ENCODE assay signal across 8 mouse cellular contexts in the genomic region with DNA sequence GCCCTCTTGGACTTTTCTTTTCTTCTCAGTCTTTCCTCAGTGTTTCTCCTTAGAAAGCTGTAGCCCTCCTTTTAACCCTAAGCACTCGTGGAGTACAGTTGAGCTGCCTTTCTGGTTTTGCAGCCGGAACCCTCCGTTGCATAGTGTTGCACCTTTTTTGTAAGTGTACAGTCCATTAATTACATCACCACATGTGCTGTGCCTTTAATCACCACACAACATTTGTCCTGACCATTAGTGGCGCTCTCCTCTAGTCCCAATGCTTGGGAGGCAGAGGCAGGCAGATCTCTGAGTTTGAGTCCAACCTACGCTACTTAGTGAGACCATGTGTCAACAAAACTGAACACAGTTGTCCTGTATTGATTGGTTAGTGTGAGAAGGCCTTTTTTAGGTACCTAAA. TPM values are rescaled to one million over a fixed set of nuclear protein-coding genes. Genes with fewer than 3 reads are reported as not detected.
A peak's percentile ranks its signal among the peaks of the same experiment; 100 is the strongest.
DNase-seq lines count a peak whose midpoint lies in the region; ATAC-seq and TF ChIP-seq lines count a peak whose summit lies in the region.

No protein-coding gene starts in this region.

- intact Hi-C loops in gastrocnemius, postnatal 14 days (cut with DNase I; ENCODE audit: low total_unique reads) = loop anchor here (10.0 kb wide), 1 partner anchor 123 kb away; no protein-coding TSS in a partner anchor

- H3K4me1 ChIP-seq in kidney, postnatal 0 days (replicated peaks; ENCODE audit: insufficient read depth, low read length) = 0 out of 2 replicates have a peak, but pooled peaks cover 3% of the 10 kb centered on the region
- no peaks in the 10 kb centered on the region for H3K4me1 ChIP-seq in embryonic facial prominence, embryonic 11.5 days (ENCODE audit: control insufficient read depth, insufficient read depth, low read length)
- peaks cover 7% of the 10 kb centered on the region; the same call in 1 of the 2 replicates for H3K4me1 ChIP-seq in hindbrain, postnatal 0 days (ENCODE audit: insufficient read depth, low read length)

- H3ac ChIP-seq in myocyte (ENCODE audit: control insufficient read depth, insufficient read length) = peak overlapping the region; percentile 69

- no peaks in the 10 kb centered on the region for H3K27me3 ChIP-seq in kidney, postnatal 0 days (ENCODE audit: insufficient read depth, low read length)
- no peaks in the 10 kb centered on the region for H3K27me3 ChIP-seq in embryonic facial prominence, embryonic 11.5 days (ENCODE audit: control insufficient read depth, insufficient read depth, low read length)
- H3K27me3 ChIP-seq in hindbrain, postnatal 0 days (ENCODE audit: insufficient read depth, low read length) = no peaks in the 10 kb centered on the region
- H3K27me3 ChIP-seq in myocyte (ENCODE audit: control insufficient read depth, insufficient read depth, insufficient read length) = no peaks in the 10 kb centered on the region

- no peak for TF ChIP-seq CTCF in kidney, postnatal 0 days (IDR thresholded peaks at IDR 0.05; ENCODE audit: low read depth)
- no peak for TF ChIP-seq CTCF in hindbrain, postnatal 0 days (IDR thresholded peaks at IDR 0.05; ENCODE audit: low read depth)

- H3K9me3 ChIP-seq in kidney, postnatal 0 days (replicated peaks; ENCODE audit: low read length) = no peaks in the 10 kb centered on the region
- no peaks in the 10 kb centered on the region for H3K9me3 ChIP-seq in embryonic facial prominence, embryonic 11.5 days (replicated peaks; ENCODE audit: control insufficient read depth, low read length)
- no peaks in the 10 kb centered on the region for H3K9me3 ChIP-seq in hindbrain, postnatal 0 days (ENCODE audit: low read length)

- H3K4me2 ChIP-seq in kidney, postnatal 0 days (ENCODE audit: low read length) = peak overlapping the region; percentile 83
- H3K4me2 ChIP-seq in embryonic facial prominence, embryonic 11.5 days (ENCODE audit: low read depth, low read length) = peak overlapping the region; percentile 78
- H3K4me2 ChIP-seq in hindbrain, postnatal 0 days (ENCODE audit: low read depth, low read length) = peak overlapping the region; percentile 87
- H3K4me2 ChIP-seq in myocyte (ENCODE audit: low read depth) = peak overlapping the region; percentile 90

- H3K4me3 ChIP-seq in kidney, postnatal 0 days (replicated peaks; ENCODE audit: low read depth, low read length) = peak overlapping the region; percentile 99
- peak overlapping the region; percentile 97 for H3K4me3 ChIP-seq in embryonic facial prominence, embryonic 11.5 days (ENCODE audit: low read depth, low read length)
- H3K4me3 ChIP-seq in hindbrain, postnatal 0 days (ENCODE audit: low read length) = peak overlapping the region; percentile 99
- H3K4me3 ChIP-seq in myocyte = peak overlapping the region; percentile 89

- H3K27ac ChIP-seq in kidney, postnatal 0 days = peak overlapping the region; percentile 90
- H3K27ac ChIP-seq in embryonic facial prominence, embryonic 11.5 days (replicated peaks; ENCODE audit: low read depth, low read length) = no peak overlapping the region
- peak overlapping the region; percentile 97; the same call in 1 of the 2 replicates for H3K27ac ChIP-seq in hindbrain, postnatal 0 days

- no peak for DNase-seq in kidney, postnatal 0 days (ENCODE audit: low spot score)
- DNase-seq in kidney, adult 11 months = no peak
- no peak for DNase-seq in embryonic facial prominence, embryonic 11.5 days (ENCODE audit: low spot score)
- no peak for DNase-seq in hindbrain, postnatal 0 days (ENCODE audit: low spot score)
- DNase-seq in right cerebral cortex, postnatal 14 days = no peak
- DNase-seq in left cerebral cortex, adult 18-20 months (ENCODE audit: low spot score in 2 of 2) = no peak
- no peak for DNase-seq in gastrocnemius, postnatal 14 days

- H3K9ac ChIP-seq in kidney, postnatal 0 days (ENCODE audit: low read depth, low read length) = peak overlapping the region; percentile 99
- H3K9ac ChIP-seq in embryonic facial prominence, embryonic 11.5 days (replicated peaks; ENCODE audit: low read length) = peak overlapping the region; percentile 94
- H3K9ac ChIP-seq in hindbrain, postnatal 0 days (replicated peaks; ENCODE audit: low read length) = peak overlapping the region; percentile 99

- TF ChIP-seq POLR2A in myocyte (IDR thresholded peaks at IDR 0.05; ENCODE audit: insufficient read length, low read depth) = no peak

- WGBS in kidney, postnatal 0 days = 82% methylated on average over 5 of the region's 5 CpGs
- WGBS in embryonic facial prominence, embryonic 11.5 days = 88% methylated on average over 5 of the region's 5 CpGs
- WGBS in hindbrain, postnatal 0 days = 89% methylated on average over 5 of the region's 5 CpGs

- peaks cover 43% of the 10 kb centered on the region for H3K36me3 ChIP-seq in kidney, postnatal 0 days (ENCODE audit: insufficient read depth, low read length)
- peaks cover 15% of the 10 kb centered on the region for H3K36me3 ChIP-seq in embryonic facial prominence, embryonic 11.5 days (replicated peaks; ENCODE audit: control insufficient read depth, insufficient read depth, low read depth, low read length)
- H3K36me3 ChIP-seq in hindbrain, postnatal 0 days (ENCODE audit: insufficient read depth, low read length) = peaks cover 38% of the 10 kb centered on the region
- H3K36me3 ChIP-seq in myocyte (ENCODE audit: control insufficient read depth, insufficient read depth) = peaks cover 40% of the 10 kb centered on the region

- ATAC-seq in kidney, postnatal 0 days (replicated peaks; ENCODE audit: low FRiP score, low read depth) = no peak
- ATAC-seq in embryonic facial prominence, embryonic 11.5 days (replicated peaks; ENCODE audit: insufficient number of reproducible peaks, low FRiP score, low TSS enrichment, low read depth) = no peak
- ATAC-seq in hindbrain, postnatal 0 days = no peak

- peaks cover 21% of the 10 kb centered on the region for H3K79me2 ChIP-seq in myocyte (ENCODE audit: control insufficient read depth, insufficient read depth)

TF ChIP-seq in myocyte, 11 proteins besides CTCF, POLR2A, EP300 and RAD21:
- TF ChIP-seq REST (IDR thresholded peaks at IDR 0.05; ENCODE audit: insufficient read depth, insufficient read length) = no peak
- TF ChIP-seq MAX (IDR thresholded peaks at IDR 0.05; ENCODE audit: low read depth) = no peak
- TF ChIP-seq CEBPB (IDR thresholded peaks at IDR 0.05; ENCODE audit: insufficient read depth, poor library complexity, severe bottlenecking) = no peak
TF ChIP-seq in myocyte: peak in this region for 0.

RNA-seq across cellular contexts. Expression of gene Bap1, which starts 0.8 kb away (rescaled TPM):
- 57.8 and 63.4 TPM in 2 replicates for polyA plus RNA-seq in kidney, postnatal 0 days (2015; fragmentation: Nextera tagmentation; extraction: Ambion mirVana)
- polyA plus RNA-seq in embryonic facial prominence, embryonic 11.5 days (2014; fragmentation: Nextera tagmentation; extraction: Ambion mirVana) = 82.9 and 85.1 TPM in 2 replicates
- total RNA-seq in hindbrain, postnatal 0 days (2014; rRNA removed) = 119 and 136 TPM in 2 replicates
- 101 and 104 TPM in 2 replicates for polyA plus RNA-seq in hindbrain, postnatal 0 days (2015; fragmentation: Nextera tagmentation; extraction: Ambion mirVana)
- 42.6 TPM for polyA plus RNA-seq in myocyte (2012; fragmentation: generic; extraction: Trizol)
- 100 to 1,000 TPM; 145 TPM for total RNA-seq in left cerebral cortex, adult 18-20 months (2021)
- 10 to 100 TPM; 35.2 to 40.4 TPM for total RNA-seq in gastrocnemius, postnatal 14 days (2021)

RNA-seq across cellular contexts. Expression of gene Phf7, which starts 1.0 kb away (rescaled TPM):
- polyA plus RNA-seq in kidney, postnatal 0 days (2015; fragmentation: Nextera tagmentation; extraction: Ambion mirVana) = 16.8 and 18.1 TPM in 2 replicates
- polyA plus RNA-seq in embryonic facial prominence, embryonic 11.5 days (2014; fragmentation: Nextera tagmentation; extraction: Ambion mirVana) = 12.5 and 14.2 TPM in 2 replicates
- total RNA-seq in hindbrain, postnatal 0 days (2014; rRNA removed) = 4.1 and 5.3 TPM in 2 replicates
- polyA plus RNA-seq in hindbrain, postnatal 0 days (2015; fragmentation: Nextera tagmentation; extraction: Ambion mirVana) = 8.8 and 11.0 TPM in 2 replicates
- 5.4 TPM for polyA plus RNA-seq in myocyte (2012; fragmentation: generic; extraction: Trizol)
- total RNA-seq in left cerebral cortex, adult 18-20 months (2021) = 1 to 10 TPM; 3.2 to 4.1 TPM
- total RNA-seq in gastrocnemius, postnatal 14 days (2021) = 1 to 10 TPM; 5.5 to 6.3 TPM

RNA-seq across cellular contexts. Expression of gene Sema3g, which starts 34.4 kb away (rescaled TPM):
- 6.5 and 7.8 TPM in 2 replicates for polyA plus RNA-seq in kidney, postnatal 0 days (2015; fragmentation: Nextera tagmentation; extraction: Ambion mirVana)
- polyA plus RNA-seq in embryonic facial prominence, embryonic 11.5 days (2014; fragmentation: Nextera tagmentation; extraction: Ambion mirVana) = 0.21 and 0.24 TPM in 2 replicates
- total RNA-seq in hindbrain, postnatal 0 days (2014; rRNA removed) = 2.9 and 4.9 TPM in 2 replicates
- 0.33 and 0.38 TPM in 2 replicates for polyA plus RNA-seq in hindbrain, postnatal 0 days (2015; fragmentation: Nextera tagmentation; extraction: Ambion mirVana)
- 1.8 TPM for polyA plus RNA-seq in myocyte (2012; fragmentation: generic; extraction: Trizol)
- 1 to 10 TPM; 4.7 to 5.3 TPM for total RNA-seq in left cerebral cortex, adult 18-20 months (2021)
- 1 to 10 TPM; 7.2 to 8.7 TPM for total RNA-seq in gastrocnemius, postnatal 14 days (2021)

RNA-seq across cellular contexts. Expression of gene Nisch, which starts 35.3 kb away (rescaled TPM):
- 197 and 214 TPM in 2 replicates for polyA plus RNA-seq in kidney, postnatal 0 days (2015; fragmentation: Nextera tagmentation; extraction: Ambion mirVana)
- 270 and 277 TPM in 2 replicates for polyA plus RNA-seq in embryonic facial prominence, embryonic 11.5 days (2014; fragmentation: Nextera tagmentation; extraction: Ambion mirVana)
- 281 and 419 TPM in 2 replicates for total RNA-seq in hindbrain, postnatal 0 days (2014; rRNA removed)
- 234 and 243 TPM in 2 replicates for polyA plus RNA-seq in hindbrain, postnatal 0 days (2015; fragmentation: Nextera tagmentation; extraction: Ambion mirVana)
- 266 TPM for polyA plus RNA-seq in myocyte (2012; fragmentation: generic; extraction: Trizol)
- 100 to 1,000 TPM; 359 to 363 TPM for total RNA-seq in left cerebral cortex, adult 18-20 months (2021)
- total RNA-seq in gastrocnemius, postnatal 14 days (2021) = 100 to 1,000 TPM in 1 of 2 experiments, 10 to 100 TPM in 1; 93.2 to 102 TPM

RNA-seq across cellular contexts. Expression of gene Tnnc1, which starts 44.0 kb away (rescaled TPM):
- polyA plus RNA-seq in kidney, postnatal 0 days (2015; fragmentation: Nextera tagmentation; extraction: Ambion mirVana) = 0.79 and 0.95 TPM in 2 replicates
- polyA plus RNA-seq in embryonic facial prominence, embryonic 11.5 days (2014; fragmentation: Nextera tagmentation; extraction: Ambion mirVana) = 10.0 and 25.3 TPM in 2 replicates
- 0.68 and 1.6 TPM in 2 replicates for total RNA-seq in hindbrain, postnatal 0 days (2014; rRNA removed)
- polyA plus RNA-seq in hindbrain, postnatal 0 days (2015; fragmentation: Nextera tagmentation; extraction: Ambion mirVana) = 2.9 and 3.0 TPM in 2 replicates
- 7,028 TPM for polyA plus RNA-seq in myocyte (2012; fragmentation: generic; extraction: Trizol)
- total RNA-seq in left cerebral cortex, adult 18-20 months (2021) = 10 to 100 TPM; 18.8 to 20.1 TPM
- total RNA-seq in gastrocnemius, postnatal 14 days (2021) = 100 to 1,000 TPM; 273 to 573 TPM
